Mouse (Mus musculus) MEL (cell line): ENCODE data around the gene Gm4952.

ENCODE experiments used
- BHLHE40 ChIP-seq: IDR thresholded peaks from 2 replicates; pipeline ENCODE4 v1.6.1; 2012; ENCODE audit warnings: low read depth, mild to moderate bottlenecking, inconsistent platforms, low read length, improper control_type of control experiment, borderline replicate concordance
- CHD2 ChIP-seq: IDR thresholded peaks from 2 replicates; pipeline ENCODE4 v1.6.1; 2011; ENCODE audit warnings: low read length, improper control_type of control experiment
- CTCF ChIP-seq, 3 experiments: IDR thresholded peaks in 2 of 3; conservative IDR thresholded peaks in 1 of 3; 2 replicates each; pipeline ENCODE4 v1.5.1; 2011 to 2012; ENCODE audit warnings: low read length in 3 of 3, low read depth in 2 of 3, mild to moderate bottlenecking in 2 of 3, improper control_type of control experiment in 1 of 3, inconsistent platforms in 1 of 3, mixed read lengths in 1 of 3, moderate library complexity in 1 of 3; ENCODE audit not compliant: control insufficient read depth in 1 of 3, insufficient read depth in 1 of 3, poor library complexity in 1 of 3, severe bottlenecking in 1 of 3
- POLR2A ChIP-seq, 2 experiments: IDR thresholded peaks; 2 replicates each; pipeline ENCODE4 v1.6.1; 2011 to 2012; ENCODE audit warnings: low read length in 2 of 2, mild to moderate bottlenecking in 2 of 2, control low read depth in 1 of 2, improper control_type of control experiment in 1 of 2, low read depth in 1 of 2, moderate library complexity in 1 of 2; ENCODE audit not compliant: control insufficient read depth in 1 of 2, insufficient read depth in 1 of 2, poor library complexity in 1 of 2
- RAD21 ChIP-seq: IDR thresholded peaks from 2 replicates; pipeline ENCODE4 v1.6.1; 2011; ENCODE audit warnings: mild to moderate bottlenecking, low read depth, low read length, improper control_type of control experiment
- USF1 ChIP-seq: IDR thresholded peaks from 2 replicates; pipeline ENCODE4 v1.6.1; 2014; ENCODE audit warnings: low read depth, mild to moderate bottlenecking, inconsistent platforms, low read length, improper control_type of control experiment, moderate library complexity

DNA sequence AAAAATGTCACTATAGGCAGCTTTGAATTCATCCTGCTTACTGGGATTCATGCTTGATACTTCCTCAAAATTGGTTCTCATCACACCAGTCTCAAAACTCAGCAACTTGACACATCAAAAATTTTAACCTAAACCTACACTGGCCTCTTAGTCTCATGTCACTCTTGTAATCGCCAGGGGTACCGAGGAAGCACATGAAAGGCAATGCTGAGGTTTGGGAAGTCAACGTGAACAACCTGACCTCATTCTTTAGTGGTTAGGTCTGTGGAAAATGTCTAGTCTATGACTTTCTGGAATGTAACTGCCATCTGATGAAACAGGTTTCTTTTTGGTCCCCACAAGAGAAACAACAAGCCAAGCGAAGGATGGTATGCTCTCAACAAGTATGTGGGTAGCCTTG is 35.2 kb downstream of the Gm4952 start:
- TF ChIP-seq CHD2 (no peak), CTCF (IDR thresholded peaks at IDR 0.05 in 2 of 3, conservative IDR thresholded peaks at IDR 0.05 in 1 of 3; ENCODE audit: control insufficient read depth in 1 of 3, insufficient read depth in 1 of 3, low read depth in 2 of 3, low read length in 3 of 3, poor library complexity in 1 of 3, severe bottlenecking in 1 of 3) (no peak), USF1 (no peak), POLR2A (IDR thresholded peaks at IDR 0.05; ENCODE audit: control insufficient read depth in 1 of 2, insufficient read depth in 1 of 2, low read depth in 1 of 2, low read length in 2 of 2, poor library complexity in 1 of 2) (no peak), BHLHE40 (no peak), RAD21 (no peak)
